Mouse (Mus musculus): ENCODE results near the gene Cmtm8.

Cmtm8 gene

GRCm38 (mm10) chr9:114844017-114844662, at the start of gene Cmtm8:
Gene Cmtm8, minus strand, starts transcription at chr9:114844156.
- DNase-seq: peak; percentile 99

GRCm38 (mm10) chr9:114892974-114893373, 49.0 kb upstream of the Cmtm8 start:
- no peak for DNase-seq

DNA sequence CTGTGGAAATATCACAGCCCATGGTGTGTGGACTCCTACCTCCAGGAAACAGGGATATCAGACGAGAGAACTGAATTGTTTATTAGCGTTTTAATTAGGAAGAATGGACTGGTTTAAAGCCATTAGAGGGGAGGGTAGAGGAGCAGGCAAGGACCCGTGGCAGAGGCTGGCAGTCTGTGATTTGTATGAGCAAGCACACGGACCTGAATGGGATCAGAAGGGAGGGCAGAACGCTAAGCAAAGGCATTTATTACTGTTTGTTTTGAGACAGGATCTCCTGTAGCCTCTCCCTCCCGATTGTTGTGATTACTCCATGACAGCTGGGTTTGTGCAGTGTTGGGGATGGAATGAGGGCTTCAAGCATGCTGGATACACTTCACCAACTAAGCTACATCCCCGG, 46.4 kb upstream of the Cmtm8 start:
- no peak for DNase-seq

- no peak for DNase-seq
These were observed 45.0 kb upstream of the Cmtm8 start for GRCm38 (mm10) chr9:114888856-114889407.

DNA sequence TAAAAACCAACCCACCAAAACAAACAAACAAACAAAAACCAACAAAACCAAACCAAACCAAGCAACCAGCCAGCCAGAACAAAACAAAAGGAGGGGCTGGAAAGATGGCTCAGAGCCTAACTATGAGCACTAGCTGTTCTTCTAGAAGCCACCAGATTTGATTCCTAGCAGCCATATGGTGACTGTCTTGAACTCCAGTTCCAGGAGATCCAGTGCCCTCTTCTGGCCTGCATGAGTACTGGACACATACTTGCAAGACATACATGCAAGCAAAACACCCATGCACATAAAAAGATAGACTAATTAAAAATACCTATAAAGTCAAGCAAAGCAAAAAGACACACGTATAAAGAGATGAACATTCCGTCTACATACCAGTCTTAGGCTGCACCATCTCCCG, 43.7 kb upstream of the Cmtm8 start:
- no peak for DNase-seq

DNA sequence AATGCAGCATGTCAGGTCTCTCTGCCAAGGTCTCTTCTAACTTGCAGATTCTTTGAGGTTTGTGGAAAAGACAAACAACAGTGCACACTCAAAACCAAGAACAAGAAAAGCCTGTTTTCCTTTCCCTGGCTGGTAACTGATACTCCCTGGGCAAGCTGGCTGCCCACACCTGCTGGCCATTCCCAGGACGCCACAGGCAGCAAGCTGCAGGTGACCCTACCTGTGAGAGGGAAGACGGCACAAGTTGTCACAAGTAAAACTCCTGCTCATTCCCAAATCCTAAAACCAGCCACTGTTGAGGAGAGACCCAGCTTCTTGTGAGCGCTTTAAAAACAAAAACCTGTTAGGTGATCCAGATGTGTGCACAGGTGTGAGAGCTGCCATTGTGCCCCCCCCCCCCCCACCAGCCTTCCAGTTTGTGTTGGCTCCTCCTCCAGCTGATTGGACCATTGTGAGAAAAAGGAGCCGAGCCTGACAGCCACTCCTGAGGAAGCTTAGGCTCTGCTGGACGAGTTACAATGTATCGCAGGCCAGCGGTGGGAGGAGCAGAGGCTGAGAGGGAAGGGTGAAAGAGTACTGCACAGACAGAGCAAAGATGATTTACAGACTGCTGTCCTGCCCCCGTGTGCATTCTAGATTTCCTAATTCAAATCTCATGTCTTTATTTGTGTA, 42.2 kb upstream of the Cmtm8 start:
- DNase-seq: no peak

DNA sequence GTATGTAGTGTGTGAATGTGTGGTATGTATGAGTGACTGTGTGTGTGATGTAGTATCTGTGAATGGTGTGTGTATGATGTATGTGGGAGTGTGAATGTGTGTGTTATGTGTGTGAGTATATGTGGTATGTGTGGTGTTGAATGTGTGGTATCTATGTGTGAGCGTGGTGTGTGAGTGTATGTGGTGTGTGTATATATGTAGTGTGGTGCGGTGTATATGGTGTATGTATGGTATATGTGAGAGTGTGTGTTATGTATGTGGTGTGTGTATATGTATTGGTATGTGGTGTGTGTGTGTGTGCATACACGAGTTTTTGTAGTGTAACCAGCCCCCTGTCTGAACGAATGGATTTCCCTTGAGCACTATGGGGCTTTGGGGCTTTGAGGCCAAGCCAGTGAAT, 41.6 kb upstream of the Cmtm8 start:
- DNase-seq: no peak

DNA sequence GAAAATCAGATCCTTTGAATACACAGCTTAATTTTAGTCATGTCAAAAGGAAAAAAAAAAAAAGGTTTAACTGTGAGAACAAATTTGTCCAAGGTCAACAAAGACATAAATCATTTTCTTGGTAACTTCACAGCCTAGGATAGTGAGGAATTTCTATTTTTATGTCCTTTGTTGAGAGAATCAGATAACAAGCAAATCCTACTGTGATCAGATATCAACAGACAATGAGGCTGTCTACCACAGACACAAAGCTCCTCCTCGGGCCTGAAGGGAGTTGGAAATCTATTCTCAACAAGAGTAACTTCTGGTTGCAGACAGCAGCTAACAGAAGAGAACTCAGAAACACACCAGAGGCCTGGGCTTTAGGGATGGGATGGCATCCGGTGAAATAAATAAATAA, 38.0 kb upstream of the Cmtm8 start:
- DNase-seq: no peak

- no peak for DNase-seq
These were observed 11.4 kb upstream of the Cmtm8 start for GRCm38 (mm10) chr9:114855327-114855726.

DNA sequence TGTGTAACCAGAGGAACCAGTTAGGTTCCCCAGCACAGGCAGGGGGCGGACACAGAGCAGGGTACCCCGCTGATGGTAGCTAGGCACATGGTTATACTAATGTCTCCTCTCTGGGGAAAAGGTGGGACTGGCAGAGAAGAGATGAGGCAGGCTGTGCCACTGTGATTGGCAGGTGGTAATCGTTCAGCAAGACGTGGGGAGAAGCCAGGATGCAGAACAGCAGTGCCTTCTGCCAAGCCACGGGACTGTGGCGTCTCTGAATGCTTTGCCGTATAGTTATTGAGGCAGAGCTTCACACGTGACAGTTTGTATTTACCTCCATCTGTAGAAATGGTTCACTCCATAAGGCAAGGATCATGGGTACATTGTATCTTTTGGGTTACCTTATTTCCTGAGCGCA, 10.7 kb upstream of the Cmtm8 start:
- no peak for DNase-seq

DNA sequence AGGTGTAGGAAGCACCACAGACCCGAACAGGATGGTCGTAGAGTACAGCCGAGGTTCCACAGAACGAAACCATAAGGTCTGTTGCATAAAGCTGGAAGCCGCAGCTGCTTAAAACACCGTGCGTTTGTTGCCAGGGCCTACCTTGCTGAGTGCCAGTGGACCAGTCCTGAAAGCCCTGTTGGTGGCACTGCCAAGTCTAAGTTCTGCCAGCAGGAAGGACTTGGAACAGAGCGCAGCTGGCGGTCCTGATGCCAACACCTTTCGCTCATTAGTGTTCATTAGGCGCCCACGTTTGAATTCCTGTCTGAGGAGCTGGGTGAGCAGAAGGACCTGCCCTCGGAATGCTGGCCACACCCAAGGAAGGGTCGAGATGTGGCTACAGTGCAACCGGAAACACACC, 9.4 kb upstream of the Cmtm8 start:
- DNase-seq: peak; percentile 93

DNA sequence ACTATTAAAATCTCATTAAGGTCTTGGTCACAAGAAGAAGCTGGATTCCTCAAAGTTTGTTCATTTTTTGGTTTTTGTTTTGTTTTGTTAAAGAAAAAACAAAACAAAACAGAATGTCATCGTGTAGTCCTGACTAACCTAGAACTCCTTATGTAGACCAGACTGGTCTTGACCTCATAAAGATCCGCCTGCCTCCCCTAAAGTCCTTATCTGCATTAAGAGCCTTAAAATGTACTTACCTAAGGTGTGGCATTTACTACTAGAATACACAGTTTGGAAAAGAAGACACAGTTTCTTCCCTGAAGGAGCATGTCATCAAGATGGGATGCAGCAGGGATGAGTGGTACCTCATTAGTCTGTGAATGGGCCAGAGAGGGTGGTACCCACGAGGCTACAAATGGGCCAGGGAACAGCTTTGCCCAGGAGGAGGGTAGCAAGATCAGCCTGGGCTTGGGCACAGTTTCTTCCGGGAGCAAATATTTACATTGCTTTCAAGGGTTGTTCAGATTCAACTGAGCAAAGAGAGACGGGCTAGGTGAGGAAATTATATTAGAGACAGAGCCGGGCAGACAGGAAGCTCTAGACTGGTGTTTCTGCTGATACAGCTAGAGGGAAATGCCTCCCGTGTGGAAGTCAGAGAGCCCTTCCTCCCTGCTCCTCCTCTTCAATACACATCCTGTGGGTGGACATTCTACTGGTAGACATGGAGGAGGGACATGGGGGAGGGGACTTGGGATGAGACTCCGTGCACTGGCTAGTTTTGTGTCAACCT, 7.6 kb upstream of the Cmtm8 start:
- peak; percentile 87 for DNase-seq

GRCm38 (mm10) chr9:114843634-114844016, 331 bp downstream of the Cmtm8 start:
- DNase-seq: no peak

DNA sequence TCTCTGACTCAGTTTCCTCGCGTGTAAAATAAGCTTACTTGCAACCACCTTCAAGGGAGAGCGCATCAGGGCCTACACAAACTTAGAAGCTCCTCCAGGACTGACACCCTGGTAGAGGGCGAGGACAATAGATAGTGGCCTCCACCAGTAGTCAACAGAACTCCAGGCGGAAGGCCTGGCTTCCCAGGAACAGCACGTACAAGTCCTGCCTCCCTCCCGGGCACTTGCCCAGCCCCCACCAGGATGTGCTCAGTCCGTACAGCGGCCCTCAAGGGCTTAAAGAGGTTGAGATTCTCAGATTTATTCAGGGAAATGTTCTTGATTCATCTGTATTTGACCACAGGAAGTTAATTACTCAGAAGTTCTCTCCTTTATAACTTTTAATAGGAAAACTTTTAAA, 1.1 kb downstream of the Cmtm8 start:
- peak; percentile 95 for DNase-seq

GRCm38 (mm10) chr9:114842269-114842668, 1.7 kb downstream of the Cmtm8 start:
- DNase-seq: no peak

DNA sequence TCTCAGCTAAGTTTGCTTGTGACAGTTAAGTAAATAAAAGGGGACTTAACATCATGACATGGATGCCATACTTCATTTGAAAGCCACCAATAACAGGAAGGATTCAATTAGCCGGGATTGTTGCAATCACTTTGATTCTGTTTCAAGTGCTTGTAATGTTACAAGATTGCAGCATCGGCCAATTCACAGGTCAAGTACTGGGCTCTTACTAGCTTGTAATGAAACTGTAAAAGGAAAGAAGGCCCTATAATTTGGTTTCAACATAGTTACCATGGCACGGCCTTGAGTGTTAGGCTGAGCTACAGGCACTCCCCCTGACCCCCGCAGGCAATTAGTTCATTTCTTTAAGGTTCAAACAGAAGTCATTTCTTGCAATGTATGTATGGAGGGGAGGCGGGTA, 5.1 kb downstream of the Cmtm8 start:
- no peak for DNase-seq

DNA sequence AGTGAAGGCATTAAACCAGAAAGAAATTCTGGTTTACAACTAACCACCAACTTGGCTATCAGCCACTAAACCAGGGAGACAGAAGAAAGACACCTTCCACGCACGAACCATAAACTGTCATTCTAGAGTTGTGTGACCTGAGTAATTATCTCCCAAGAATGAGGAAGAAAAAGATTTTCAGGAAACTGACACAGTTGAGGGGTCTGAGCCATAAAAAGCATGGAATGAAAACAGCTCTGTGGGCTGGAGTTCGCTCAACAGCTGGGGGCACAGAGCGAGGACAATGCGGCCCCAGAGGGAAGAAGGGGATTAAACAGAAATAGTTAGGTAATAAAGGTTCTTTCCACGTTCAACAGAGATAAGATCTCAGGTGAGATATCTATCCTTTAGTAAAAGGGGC, 12.4 kb downstream of the Cmtm8 start:
- no peak for DNase-seq

- no peak for DNase-seq
These were observed 13.6 kb downstream of the Cmtm8 start for GRCm38 (mm10) chr9:114830351-114830750.

GRCm38 (mm10) chr9:114829669-114830068, 14.3 kb downstream of the Cmtm8 start:
- no peak for DNase-seq

DNA sequence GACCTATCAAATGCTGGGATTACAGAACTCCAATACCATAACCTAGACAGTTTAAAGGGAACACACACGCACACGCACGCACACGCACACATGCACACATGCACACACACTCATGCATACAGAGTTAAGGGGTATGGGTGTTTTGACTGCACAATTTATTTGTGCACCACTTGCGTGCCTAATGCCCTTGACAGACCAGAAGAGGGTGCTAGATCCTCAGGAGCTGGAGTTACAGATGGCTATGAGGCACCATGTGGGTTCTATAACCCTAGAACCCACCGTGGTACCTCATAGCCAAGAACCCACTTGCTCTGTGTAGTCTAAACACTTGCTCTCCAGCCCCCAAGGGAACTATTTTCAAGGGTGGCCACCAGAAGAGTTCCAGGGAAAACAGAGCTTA, 15.6 kb downstream of the Cmtm8 start:
- DNase-seq: no peak

DNA sequence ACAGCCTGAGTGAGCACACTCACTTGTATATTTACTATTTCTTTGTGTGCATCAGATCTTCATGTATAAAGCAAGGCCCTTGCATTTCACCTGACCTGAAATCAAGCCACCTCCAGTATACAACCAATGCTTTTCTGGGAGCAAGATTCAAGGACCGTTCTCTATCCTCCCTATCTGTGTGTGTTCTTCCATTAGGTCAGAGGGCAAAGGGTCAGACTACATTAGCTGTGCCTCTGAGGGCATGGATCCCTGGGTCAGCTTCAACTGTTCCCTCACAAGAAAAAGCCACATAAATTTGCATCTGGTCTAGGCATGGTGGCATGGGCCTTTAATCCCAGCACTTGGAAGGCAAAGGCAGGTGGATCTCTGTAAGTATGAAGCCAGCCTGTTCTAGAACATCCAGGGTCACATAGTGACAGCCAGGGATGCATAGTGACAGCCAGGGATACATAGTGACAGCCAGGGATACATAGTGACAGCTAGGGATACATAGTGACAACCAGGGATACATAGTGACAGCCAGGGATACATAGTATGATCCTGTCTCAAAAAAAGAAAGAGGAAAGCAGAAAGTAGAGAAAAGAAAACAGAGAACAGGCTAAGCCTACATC, 16.6 kb downstream of the Cmtm8 start:
- DNase-seq: peak; percentile 90

DNA sequence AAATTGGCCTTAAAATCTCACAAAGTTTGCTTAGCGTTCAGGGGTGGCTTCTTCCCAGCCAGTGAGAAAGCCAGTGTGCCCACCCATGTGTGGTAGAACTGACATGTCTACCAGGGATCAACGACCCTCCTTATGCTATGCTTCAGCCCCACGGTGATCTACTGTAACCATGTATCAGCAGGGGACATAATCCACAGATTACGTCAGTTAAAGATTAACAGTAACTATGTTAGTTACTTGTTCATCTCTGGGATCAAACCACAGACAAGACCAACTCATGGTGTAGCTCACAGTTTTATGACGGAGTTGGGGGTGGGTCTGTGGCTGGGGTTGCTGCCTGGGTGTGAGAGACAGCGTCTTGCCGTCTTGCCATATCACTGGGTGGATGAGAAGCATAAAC, 19.8 kb downstream of the Cmtm8 start:
- DNase-seq: no peak

DNA sequence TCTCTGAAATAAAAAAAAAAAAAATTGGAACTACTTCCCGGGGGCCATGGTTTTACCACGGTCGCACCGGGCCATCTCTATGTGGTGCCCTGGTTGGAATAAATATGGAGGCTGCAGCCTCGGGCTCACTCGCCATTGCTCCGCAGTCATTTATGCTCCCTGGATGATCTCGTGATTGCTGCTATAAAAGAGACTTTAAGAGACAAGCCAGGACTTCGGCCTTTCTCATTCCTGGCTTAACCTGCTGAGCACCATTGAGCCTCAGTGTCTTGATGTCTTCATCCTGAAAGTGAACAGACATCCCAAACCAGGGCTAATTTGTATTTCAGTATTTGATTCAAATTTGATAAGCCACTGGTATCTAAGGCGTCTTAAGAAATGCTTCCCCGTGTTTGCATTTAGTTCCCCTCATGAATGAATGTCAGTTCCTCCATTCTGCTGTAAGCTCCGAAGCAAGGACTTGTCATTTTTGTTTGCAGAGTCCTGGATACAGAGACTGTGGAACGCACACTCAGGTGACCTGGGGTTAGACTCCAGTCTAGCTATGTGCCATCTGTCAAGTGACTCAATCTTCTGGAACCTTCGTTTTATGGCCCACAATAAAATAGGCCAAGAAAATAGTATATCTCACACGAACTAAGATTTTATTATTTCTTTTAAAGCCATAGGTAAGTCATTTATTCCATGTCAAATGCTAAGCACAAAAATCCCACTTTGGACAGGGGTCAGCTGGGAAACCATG, 22.2 kb downstream of the Cmtm8 start:
- DNase-seq: no peak
